Mouse (Mus musculus) limb, embryonic 11.5 days (tissue): ENCODE measurements around the gene Polr2a. TPM values are rescaled to one million over a fixed set of nuclear protein-coding genes. Genes with fewer than 3 reads are reported as not detected.

Experiments used
- ATAC-seq: fragments of 200-750 bp; cut with Nextera tagmentation; 2 replicates; pipeline ENCODE4 v1.8.0; 2017; ENCODE audit warnings: low read depth; ENCODE audit not compliant: insufficient number of reproducible peaks, low FRiP score, low TSS enrichment
- DNase-seq: peaks from one replicate; pipeline ENCODE4 v3.0.0-alpha.2; 2015; ENCODE audit warnings: low spot score
- H3K27ac ChIP-seq: fragments of 300-500 bp; sonication (generic); replicated peaks from 2 replicates; pipeline ENCODE4 v1.5.1; 2014; ENCODE audit warnings: low read depth, mild to moderate bottlenecking, low read length
- H3K27me3 ChIP-seq: fragments of 300-500 bp; sonication (generic); 2 replicates; pipeline ENCODE4 v1.6.1; 2014; ENCODE audit warnings: mild to moderate bottlenecking, low read length, mixed read lengths; ENCODE audit not compliant: control insufficient read depth, insufficient read depth
- H3K36me3 ChIP-seq: fragments of 300-500 bp; sonication (generic); 2 replicates; pipeline ENCODE4 v1.6.1; 2014; ENCODE audit warnings: mild to moderate bottlenecking, low read length, moderate library complexity, mixed read lengths; ENCODE audit not compliant: control insufficient read depth, insufficient read depth
- H3K4me1 ChIP-seq: fragments of 300-500 bp; sonication (generic); 2 replicates; pipeline ENCODE4 v1.6.1; 2014; ENCODE audit warnings: low read length, mixed read lengths; ENCODE audit not compliant: control insufficient read depth, insufficient read depth
- H3K4me2 ChIP-seq: fragments of 300-500 bp; sonication (generic); 2 replicates; pipeline ENCODE4 v1.6.1; 2014; ENCODE audit warnings: low read depth, mild to moderate bottlenecking, moderate library complexity; ENCODE audit not compliant: severe bottlenecking
- H3K4me3 ChIP-seq: fragments of 300-500 bp; sonication (generic); 2 replicates; pipeline ENCODE4 v1.5.1; 2014; ENCODE audit warnings: low read depth, low read length
- H3K9ac ChIP-seq: fragments of 300-500 bp; sonication (generic); 2 replicates; pipeline ENCODE4 v1.6.1; 2014; ENCODE audit warnings: mild to moderate bottlenecking, low read length
- H3K9me3 ChIP-seq: fragments of 300-500 bp; sonication (generic); 2 replicates; pipeline ENCODE4 v1.6.1; 2016; ENCODE audit warnings: low read length; ENCODE audit not compliant: control insufficient read depth
- WGBS: fragments of 180-500 bp; shearing (Covaris S2); extraction: QIAGEN DNeasy Blood & Tissue Kit; methylation state at CpG from one replicate; pipeline ENCODE4 v1.1.7; 2014; 5-methylcytosine and 5-hydroxymethylcytosine counted together
- polyA plus RNA-seq: library from polyadenylated mRNA; unstranded; fragments of >200 nt; fragmentation: Nextera tagmentation; extraction: Ambion mirVana; gene quantifications from 2 replicates; pipeline ENCODE4 v1.2.1, GENCODE M21; 2014

Polr2a gene
- 64.0 and 78.3 TPM in 2 replicates for polyA plus RNA-seq

DNA sequence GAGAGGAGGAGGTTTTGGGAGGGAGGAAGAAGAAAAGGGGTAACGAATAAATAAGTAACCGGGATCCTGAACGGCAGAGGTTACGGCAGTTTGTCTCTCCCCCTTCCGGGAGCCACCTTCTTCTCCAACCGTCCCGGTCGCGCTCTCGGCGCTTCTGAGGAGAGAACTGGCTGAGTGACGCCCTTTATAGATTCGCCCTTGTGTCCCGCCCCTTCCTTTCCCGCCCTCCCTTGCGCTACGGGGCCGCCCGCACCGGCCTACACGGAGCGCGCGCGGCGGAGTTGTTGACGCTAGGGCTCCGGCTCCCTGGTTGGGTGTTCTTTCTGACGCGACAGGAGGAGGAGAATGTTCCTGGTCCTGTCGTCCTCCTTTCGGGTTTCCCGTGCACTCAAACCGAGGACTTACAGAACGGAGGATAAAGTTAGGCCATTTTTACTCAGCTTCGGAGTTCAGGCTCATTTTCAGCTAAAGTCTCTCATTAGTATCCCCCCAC lies at the start of gene Polr2a:
Gene Polr2a, minus strand, starts transcription at position 160 of the 493 bp plus-strand sequence.
- H3K27me3 ChIP-seq: no peaks in the 10 kb centered on the region
- peaks cover 27% of the 10 kb centered on the region for H3K4me1 ChIP-seq
- H3K4me3 ChIP-seq: peak within 1 kb of the TSS; percentile 70
- peak within 1 kb of the TSS; percentile 95 for H3K27ac ChIP-seq
- ATAC-seq (peak; percentile 96), DNase-seq (peak; percentile 99)
- peak within 1 kb of the TSS; percentile 83 for H3K9ac ChIP-seq
- H3K4me2 ChIP-seq: peak within 1 kb of the TSS; percentile 84
- no peaks in the 10 kb centered on the region for H3K9me3 ChIP-seq
- no peaks in the 10 kb centered on the region for H3K36me3 ChIP-seq
- WGBS: under 1% methylated on average over 35 of the region's 36 CpGs

DNA sequence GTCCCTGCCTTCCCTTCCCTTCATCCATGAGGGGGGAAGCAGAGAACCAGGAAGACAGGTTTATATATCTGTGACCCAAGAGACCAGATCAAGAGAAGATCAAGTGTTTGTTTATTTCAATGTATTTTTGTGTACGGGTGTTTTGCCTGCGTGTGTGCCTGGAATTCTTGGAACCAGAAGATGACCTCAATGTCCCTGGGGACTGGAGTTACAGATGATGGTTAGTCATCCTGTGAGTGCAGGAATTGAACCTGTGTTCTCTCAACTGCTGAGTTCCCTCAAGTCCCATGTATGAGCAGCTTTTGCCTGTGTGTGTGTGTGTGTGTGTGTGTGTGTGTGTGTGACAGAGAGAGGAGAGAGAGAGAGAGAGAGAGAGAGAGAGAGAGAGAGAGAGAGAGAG lies 49.2 kb upstream of the Polr2a start:
- ATAC-seq: no peak
- peaks cover 36% of the 10 kb centered on the region for H3K27me3 ChIP-seq
- 83% methylated on average over 2 of the region's 2 CpGs for WGBS

DNA sequence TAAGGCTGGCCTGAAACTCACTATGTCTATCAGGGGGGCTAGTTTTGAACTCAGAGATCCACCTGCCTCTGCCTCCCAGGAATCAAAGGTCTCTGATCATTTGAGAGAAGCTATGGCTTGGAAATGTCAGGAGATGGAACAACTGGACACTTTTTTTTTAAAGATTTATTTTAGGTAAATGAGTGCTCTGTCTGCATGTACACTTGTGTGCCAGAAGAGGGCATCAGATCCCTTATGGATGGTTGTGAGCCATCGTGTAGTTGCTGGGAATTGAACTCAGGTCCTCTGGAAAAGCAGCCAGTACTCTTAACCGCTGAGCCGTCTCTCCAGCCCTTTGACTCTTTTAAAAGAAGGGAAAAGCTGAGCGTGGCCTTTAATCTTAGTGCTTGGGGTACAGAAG lies 47.9 kb upstream of the Polr2a start:
- 77% methylated on average over 4 of the region's 4 CpGs for WGBS
- H3K27me3 ChIP-seq: peaks cover 48% of the 10 kb centered on the region
- H3K36me3 ChIP-seq: no peaks in the 10 kb centered on the region
- H3K4me1 ChIP-seq: peaks cover 26% of the 10 kb centered on the region
- ATAC-seq (no peak), DNase-seq (no peak)
- H3K9ac ChIP-seq: no peak overlapping the region
- no peaks in the 10 kb centered on the region for H3K9me3 ChIP-seq
- H3K4me2 ChIP-seq: no peak overlapping the region
- H3K4me3 ChIP-seq: no peak overlapping the region
- H3K27ac ChIP-seq: no peak overlapping the region

More for the DNA sequence above, 49.2 kb upstream of the Polr2a start:
- peaks cover 16% of the 10 kb centered on the region for H3K4me1 ChIP-seq
- H3K9me3 ChIP-seq: no peaks in the 10 kb centered on the region
- H3K4me3 ChIP-seq: no peak overlapping the region
- H3K27ac ChIP-seq: no peak overlapping the region
- no peak overlapping the region for H3K4me2 ChIP-seq
- no peak overlapping the region for H3K9ac ChIP-seq
- DNase-seq: no peak
- H3K36me3 ChIP-seq: no peaks in the 10 kb centered on the region

DNA sequence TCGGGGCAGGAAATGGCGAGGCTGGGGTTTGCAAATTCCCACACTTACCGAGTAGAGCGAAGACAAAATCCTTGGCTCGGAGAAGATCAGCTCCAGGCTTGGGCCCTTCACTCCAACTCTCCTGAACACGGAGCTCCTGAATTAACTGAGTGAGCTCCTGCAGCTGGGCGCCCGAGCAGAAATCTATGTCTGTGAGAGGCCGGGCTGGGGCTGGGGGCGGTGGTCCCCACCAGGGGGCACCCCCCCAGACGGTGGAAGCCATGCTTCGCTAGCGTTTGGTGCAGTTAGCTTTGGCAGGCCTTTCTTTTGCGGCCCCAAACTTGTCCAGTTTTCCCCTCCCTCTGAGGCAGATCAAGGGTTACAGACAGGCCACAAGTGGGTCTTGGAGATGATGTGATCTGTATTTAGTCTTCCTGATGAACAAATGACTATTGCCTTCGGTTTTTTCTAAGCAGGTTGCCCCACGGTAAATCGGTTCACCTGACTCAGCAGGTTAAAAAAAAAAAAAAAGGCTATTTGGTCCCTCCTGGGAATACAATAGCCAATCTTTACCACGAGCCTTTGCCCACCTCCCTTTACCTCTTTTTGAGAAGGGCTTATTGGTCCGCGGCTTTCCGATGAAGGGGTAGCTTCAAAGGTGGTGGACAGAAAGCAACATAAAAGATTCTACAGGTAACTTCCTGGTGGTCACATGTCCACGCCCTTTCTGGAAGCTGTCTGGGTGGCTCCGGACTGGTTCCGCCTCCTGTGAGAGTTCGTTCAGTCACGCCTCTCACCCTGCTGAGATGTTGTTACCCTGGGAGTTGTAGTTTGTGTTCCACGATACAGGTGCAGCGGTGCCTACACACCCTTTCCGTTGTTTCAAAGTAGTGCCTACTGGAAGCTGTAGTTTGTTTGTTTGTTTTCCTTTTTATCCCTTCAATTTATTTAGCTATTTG lies 46.8 kb upstream of the Polr2a start, which contains the start of gene Tmem102:
Gene Tmem102, minus strand, starts transcription at position 653 of the 938 bp plus-strand sequence.
- H3K9ac ChIP-seq: no peak within 1 kb of the TSS; the same call in 1 of the 2 replicates
- H3K36me3 ChIP-seq: no peaks in the 10 kb centered on the region

DNA sequence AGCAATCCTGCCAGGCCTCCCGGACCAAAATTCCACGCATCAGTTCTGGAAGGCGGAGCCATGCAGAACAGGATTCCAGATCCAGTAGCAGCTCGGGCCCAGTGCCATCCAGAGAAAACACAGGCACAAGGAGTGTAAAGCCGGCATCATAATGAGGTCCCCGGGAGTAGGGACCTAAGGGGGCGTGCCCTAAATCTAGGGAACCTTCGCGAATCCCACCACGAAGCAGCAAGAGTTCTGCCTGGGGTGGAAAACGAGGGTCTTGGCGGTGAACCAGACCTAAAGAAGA lies 46.2 kb upstream of the Polr2a start:
- WGBS: 3% methylated on average over 12 of the region's 12 CpGs
- DNase-seq (peak; percentile 41), ATAC-seq (no peak)
- no peaks in the 10 kb centered on the region for H3K36me3 ChIP-seq
- peaks cover 61% of the 10 kb centered on the region for H3K27me3 ChIP-seq
- no peak overlapping the region; the same call in 1 of the 2 replicates for H3K4me3 ChIP-seq
- peaks cover 40% of the 10 kb centered on the region for H3K4me1 ChIP-seq
- no peaks in the 10 kb centered on the region for H3K9me3 ChIP-seq
- no peak overlapping the region for H3K9ac ChIP-seq
- H3K4me2 ChIP-seq: peak overlapping the region; percentile 85; the same call in 1 of the 2 replicates
- H3K27ac ChIP-seq: no peak overlapping the region

More for the DNA sequence above, 46.8 kb upstream of the Polr2a start, which contains the start of gene Tmem102:
- Histone ChIP-seq H3K9me3 (no peaks in the 10 kb centered on the region), H3K27me3 (peaks cover 57% of the 10 kb centered on the region), H3K4me3 (no peak within 1 kb of the TSS; the same call in 1 of the 2 replicates), H3K4me1 (peaks cover 33% of the 10 kb centered on the region), H3K4me2 (peak within 1 kb of the TSS; percentile 85; the same call in 1 of the 2 replicates), H3K27ac (no peak within 1 kb of the TSS)
- 6% methylated on average over 29 of the region's 29 CpGs for whole genome bisulfite sequencing
- ATAC-seq (no peak), DNase-seq (peak; percentile 38)

DNA sequence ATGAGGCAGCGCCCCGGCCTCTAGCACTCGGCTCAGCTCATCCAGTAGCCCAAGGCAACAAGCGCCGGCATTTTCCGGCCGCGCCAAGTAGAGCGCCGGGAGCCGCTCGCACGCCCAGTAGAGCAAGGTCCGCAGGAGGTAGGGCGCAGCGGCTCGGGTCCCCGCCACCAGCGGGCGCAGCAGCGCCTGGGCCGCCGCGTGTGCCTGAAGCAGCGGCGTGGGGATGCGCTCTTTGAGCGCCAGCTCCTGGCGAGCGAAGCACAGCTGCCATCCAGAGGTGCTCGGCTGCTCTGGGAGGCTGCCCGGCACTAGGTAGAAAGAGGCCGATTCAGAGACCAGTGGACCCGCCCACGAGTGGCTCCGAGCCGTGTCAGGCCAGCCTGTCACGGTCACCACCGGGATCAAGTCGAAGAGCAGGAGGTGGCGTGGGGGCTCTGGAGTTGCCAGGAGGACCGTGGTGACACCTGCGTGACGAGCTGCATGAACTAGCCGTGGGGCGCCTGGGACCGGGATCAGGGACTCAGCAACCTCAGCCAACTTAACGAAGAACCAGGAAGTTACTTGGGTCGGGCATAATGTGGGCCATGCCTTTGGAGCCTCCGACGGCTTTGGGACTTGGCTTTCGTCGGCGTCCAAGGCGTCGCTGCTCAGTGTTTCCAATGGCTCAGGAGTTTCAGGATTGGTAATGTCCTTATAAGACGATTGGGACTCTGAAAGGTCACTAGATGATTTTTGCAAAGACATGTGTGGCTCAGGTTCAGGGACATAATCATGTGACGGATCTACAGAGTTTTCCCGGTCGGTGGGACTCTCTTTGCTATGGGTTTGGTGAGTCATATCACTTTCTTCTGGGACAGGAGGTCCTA lies 45.6 kb upstream of the Polr2a start:
- Histone ChIP-seq H3K36me3 (no peaks in the 10 kb centered on the region), H3K27me3 (peaks cover 62% of the 10 kb centered on the region), H3K4me3 (peak overlapping the region; percentile 46), H3K4me1 (peaks cover 42% of the 10 kb centered on the region), H3K9me3 (no peaks in the 10 kb centered on the region), H3K4me2 (peak overlapping the region; percentile 85), H3K9ac (peak overlapping the region; percentile 41; the same call in 1 of the 2 replicates), H3K27ac (no peak overlapping the region)
- ATAC-seq (no peak), DNase-seq (peak; percentile 79)
- WGBS: 1% methylated on average over 60 of the region's 60 CpGs

DNA sequence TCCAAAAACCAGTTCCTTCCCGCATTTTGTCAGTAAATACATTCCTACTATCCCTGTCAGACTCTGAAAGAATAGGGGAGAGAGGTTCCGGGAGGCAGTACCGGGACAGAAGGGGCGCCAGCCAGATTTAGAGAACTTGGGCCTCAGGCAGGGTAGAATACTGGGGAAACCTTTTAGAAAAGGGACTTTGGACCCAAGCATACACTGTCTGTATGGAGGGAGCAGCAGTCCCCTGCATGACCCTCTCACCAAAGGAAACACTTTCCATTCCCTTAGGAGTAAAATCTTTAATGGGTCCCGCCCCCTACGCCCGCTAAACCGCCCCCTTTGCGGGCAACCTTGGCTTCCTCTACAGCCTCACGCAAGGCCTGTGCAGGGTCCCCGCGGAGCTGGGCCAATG lies 44.9 kb upstream of the Polr2a start:
- Histone ChIP-seq H3K9me3 (no peaks in the 10 kb centered on the region), H3K4me3 (peak overlapping the region; percentile 46), H3K36me3 (no peaks in the 10 kb centered on the region), H3K9ac (no peak overlapping the region; the same call in 1 of the 2 replicates), H3K27me3 (peaks cover 65% of the 10 kb centered on the region), H3K4me1 (peaks cover 42% of the 10 kb centered on the region), H3K4me2 (peak overlapping the region; percentile 85), H3K27ac (no peak overlapping the region)
- 2% methylated on average over 12 of the region's 12 CpGs for WGBS
- no peak for ATAC-seq
- no peak for DNase-seq

DNA sequence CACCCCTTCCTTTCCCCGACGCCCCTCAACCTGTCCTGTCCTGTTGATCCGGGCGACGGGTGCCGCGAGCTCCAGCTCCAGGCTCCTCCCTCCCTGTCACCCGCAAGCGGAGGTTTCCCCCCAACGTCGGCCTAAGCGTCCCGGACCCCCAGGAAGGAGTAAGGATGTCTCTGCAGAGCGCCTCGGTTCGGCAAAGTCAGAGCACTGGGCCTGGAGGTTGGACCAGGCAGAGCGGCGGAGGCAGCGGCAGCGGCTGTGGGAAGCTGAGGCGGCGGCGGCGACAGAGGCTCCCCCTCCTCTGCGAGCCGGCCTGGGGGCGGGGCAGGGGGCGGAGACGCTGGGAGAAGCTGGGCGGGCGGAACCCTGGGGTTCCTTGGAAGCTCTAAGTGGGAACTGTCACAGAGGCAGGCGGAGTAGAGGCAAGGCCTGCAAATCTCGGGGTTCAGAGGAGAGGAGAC lies 44.2 kb upstream of the Polr2a start:
- H3K4me2 ChIP-seq: peak overlapping the region; percentile 85
- under 1% methylated on average over 33 of the region's 33 CpGs for WGBS
- H3K4me3 ChIP-seq: peak overlapping the region; percentile 46
- peaks cover 72% of the 10 kb centered on the region for H3K27me3 ChIP-seq
- H3K27ac ChIP-seq: no peak overlapping the region
- ATAC-seq (no peak), DNase-seq (peak; percentile 83)
- H3K36me3 ChIP-seq: no peaks in the 10 kb centered on the region
- peaks cover 42% of the 10 kb centered on the region for H3K4me1 ChIP-seq
- H3K9ac ChIP-seq: peak overlapping the region; percentile 34; the same call in 1 of the 2 replicates
- no peaks in the 10 kb centered on the region for H3K9me3 ChIP-seq
